Mouse (Mus musculus) erythroblast, embryonic 14.5 days (primary cell): Measurements from ENCODE around the gene Wars. TPM values are rescaled to one million over a fixed set of nuclear protein-coding genes. Genes with fewer than 3 reads are reported as not detected.

ENCODE experiments used
- H3K27me3 ChIP-seq: 2 replicates; pipeline ENCODE4 v1.6.1; 2012; ENCODE audit warnings: inconsistent platforms; ENCODE audit not compliant: control insufficient read depth
- H3K36me3 ChIP-seq: 2 replicates; pipeline ENCODE4 v1.6.1; 2012; ENCODE audit warnings: mild to moderate bottlenecking, inconsistent platforms; ENCODE audit not compliant: control insufficient read depth
- H3K4me1 ChIP-seq: 2 replicates; pipeline ENCODE4 v1.6.1; 2012; ENCODE audit warnings: inconsistent platforms; ENCODE audit not compliant: control insufficient read depth
- H3K4me3 ChIP-seq: replicated peaks from 2 replicates; pipeline ENCODE3; 2012; ENCODE audit warnings: moderate library complexity, mild to moderate bottlenecking, inconsistent platforms
- H3K9me3 ChIP-seq: 2 replicates; pipeline ENCODE4 v1.6.1; 2012; ENCODE audit warnings: low read length, inconsistent platforms, mixed read lengths; ENCODE audit not compliant: control insufficient read depth
- GATA1 ChIP-seq: IDR thresholded peaks from 2 replicates; pipeline ENCODE4 v1.6.1; 2012; ENCODE audit warnings: low read length, inconsistent platforms, mixed read lengths
- TAL1 ChIP-seq: IDR thresholded peaks from 3 replicates; pipeline ENCODE4 v1.6.1; 2012; ENCODE audit warnings: low read length, inconsistent platforms, mixed read lengths
- polyA plus RNA-seq: library from polyadenylated mRNA; stranded (reverse); fragments of >175 nt; gene quantifications from 2 replicates; pipeline ENCODE4 v1.2.3, GENCODE M21; 2012

Gene Wars
- polyA plus RNA-seq, 1 experiment = 1.4 TPM

GRCm38 (mm10) chr12:108811133-108811532 is 82.8 kb downstream of the Wars start:
- Histone ChIP-seq H3K27me3 (no peaks in the 10 kb centered on the region), H3K4me1 (peaks cover 33% of the 10 kb centered on the region), H3K9me3 (no peaks in the 10 kb centered on the region), H3K4me3 (no peak overlapping the region), H3K36me3 (peaks cover 97% of the 10 kb centered on the region)
- TF ChIP-seq GATA1 (no peak), TAL1 (no peak)

GRCm38 (mm10) chr12:108810309-108810708 is 83.7 kb downstream of the Wars start:
- Histone ChIP-seq H3K27me3 (no peaks in the 10 kb centered on the region), H3K9me3 (no peaks in the 10 kb centered on the region), H3K36me3 (peaks cover 99% of the 10 kb centered on the region), H3K4me1 (peaks cover 33% of the 10 kb centered on the region), H3K4me3 (no peak overlapping the region)
- no peak for TF ChIP-seq GATA1

Other genes starting within 250 kb of the Wars start
- 0.04 TPM in 1 of 2 replicates, not detected in the other for gene Degs2, start 191.9 kb downstream of the Wars start, polyA plus RNA-seq
- 3.0 and 3.3 TPM in 2 replicates for gene Yy1, start 101.2 kb downstream of the Wars start, polyA plus RNA-seq
- gene Slc25a29, start 58.3 kb downstream of the Wars start, polyA plus RNA-seq = 0.02 TPM in 1 of 2 replicates, not detected in the other
- 0.19 and 0.22 TPM in 2 replicates for gene Slc25a47, start 58.1 kb downstream of the Wars start, polyA plus RNA-seq
- gene Wdr25, start 543 bp downstream of the Wars start, polyA plus RNA-seq = 0.57 and 0.76 TPM in 2 replicates
- 0.03 TPM in 1 of 2 replicates, not detected in the other for gene Begain, start 174.0 kb upstream of the Wars start, polyA plus RNA-seq